Mouse (Mus musculus) neural tube, embryonic 14.5 days (tissue): ENCODE measurements around the gene Tap2. TPM values are rescaled to one million over a fixed set of nuclear protein-coding genes. Genes with fewer than 3 reads are reported as not detected.
A peak's percentile ranks its signal among the peaks of the same experiment; 100 is the strongest.

Experiments
- ATAC-seq: fragments of 200-750 bp; cut with Nextera tagmentation; 2 replicates; pipeline ENCODE4 v1.8.0; 2017; ENCODE audit warnings: low read depth, mild to moderate bottlenecking, moderate TSS enrichment, moderate library complexity
- H3K27ac ChIP-seq: fragments of 300-500 bp; sonication (generic); 2 replicates; pipeline ENCODE4 v1.5.1; 2014; ENCODE audit warnings: low read depth, mild to moderate bottlenecking, control low read depth, low read length, moderate library complexity, mixed read lengths
- H3K27me3 ChIP-seq: fragments of 300-500 bp; sonication (generic); 2 replicates; pipeline ENCODE4 v1.6.1; 2014; ENCODE audit warnings: low read length; ENCODE audit not compliant: control insufficient read depth, insufficient read depth
- H3K36me3 ChIP-seq: fragments of 300-500 bp; sonication (generic); 2 replicates; pipeline ENCODE4 v1.6.1; 2014; ENCODE audit warnings: low read length, mixed read lengths; ENCODE audit not compliant: control insufficient read depth, insufficient read depth
- H3K4me1 ChIP-seq: fragments of 300-500 bp; sonication (generic); 2 replicates; pipeline ENCODE4 v1.6.1; 2014; ENCODE audit warnings: low read length; ENCODE audit not compliant: control insufficient read depth, insufficient read depth
- H3K4me2 ChIP-seq: fragments of 300-500 bp; sonication (generic); 2 replicates; pipeline ENCODE4 v1.6.1; 2014; ENCODE audit warnings: mild to moderate bottlenecking, low read depth, low read length, control low read depth
- H3K4me3 ChIP-seq: fragments of 300-500 bp; sonication (generic); 2 replicates; pipeline ENCODE4 v1.5.1; 2014; ENCODE audit warnings: low read depth, low read length, control low read depth, mixed read lengths
- H3K9ac ChIP-seq: fragments of 300-500 bp; sonication (generic); replicated peaks from 2 replicates; pipeline ENCODE4 v1.6.1; 2014; ENCODE audit warnings: low read depth, mild to moderate bottlenecking, control low read depth, low read length, mixed read lengths
- H3K9me3 ChIP-seq: fragments of 300-500 bp; sonication (generic); 2 replicates; pipeline ENCODE4 v1.6.1; 2016; ENCODE audit warnings: low read length; ENCODE audit not compliant: control insufficient read depth
- WGBS: fragments of 180-500 bp; shearing (Covaris S2); extraction: QIAGEN DNeasy Blood & Tissue Kit; methylation state at CpG from one replicate; pipeline ENCODE4 v1.1.7; 2014; 5-methylcytosine and 5-hydroxymethylcytosine counted together
- polyA plus RNA-seq: library from polyadenylated mRNA; unstranded; fragments of >200 nt; fragmentation: Nextera tagmentation; extraction: Ambion mirVana; gene quantifications from 2 replicates; pipeline ENCODE4 v1.2.1, GENCODE M21; 2014

Gene Tap2
- polyA plus RNA-seq, 1 experiment from 2014 or later, result 0.90 TPM

DNA sequence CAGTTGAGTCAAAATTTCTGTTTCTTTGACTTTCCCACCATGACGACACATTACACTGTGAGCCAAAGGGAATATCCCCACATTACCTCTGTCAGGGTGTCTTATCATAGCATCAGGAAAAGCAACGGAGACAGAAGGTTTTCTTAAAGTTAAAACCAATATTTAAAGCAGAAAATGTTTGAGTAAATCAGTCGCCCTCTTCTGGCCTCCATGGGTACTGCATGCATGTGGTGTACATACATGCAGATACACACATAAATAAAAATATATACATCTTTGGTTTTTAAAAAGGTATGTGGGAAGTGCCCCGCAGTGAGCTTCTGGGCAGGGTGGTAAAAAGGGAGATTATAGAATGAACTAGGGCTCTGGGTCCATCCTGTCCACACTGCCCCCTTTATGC lies 26.1 kb upstream of the Tap2 start:
- no peaks in the 10 kb centered on the region for H3K27me3 ChIP-seq
- H3K9me3 ChIP-seq, result no peaks in the 10 kb centered on the region
- ATAC-seq, result no peak
- H3K27ac ChIP-seq, result no peak overlapping the region
- WGBS, result 76% methylated on average over 4 of the region's 4 CpGs
- no peaks in the 10 kb centered on the region for H3K36me3 ChIP-seq
- H3K9ac ChIP-seq, result no peak overlapping the region
- H3K4me1 ChIP-seq, result no peaks in the 10 kb centered on the region
- H3K4me3 ChIP-seq, result no peak overlapping the region
- H3K4me2 ChIP-seq, result no peak overlapping the region

DNA sequence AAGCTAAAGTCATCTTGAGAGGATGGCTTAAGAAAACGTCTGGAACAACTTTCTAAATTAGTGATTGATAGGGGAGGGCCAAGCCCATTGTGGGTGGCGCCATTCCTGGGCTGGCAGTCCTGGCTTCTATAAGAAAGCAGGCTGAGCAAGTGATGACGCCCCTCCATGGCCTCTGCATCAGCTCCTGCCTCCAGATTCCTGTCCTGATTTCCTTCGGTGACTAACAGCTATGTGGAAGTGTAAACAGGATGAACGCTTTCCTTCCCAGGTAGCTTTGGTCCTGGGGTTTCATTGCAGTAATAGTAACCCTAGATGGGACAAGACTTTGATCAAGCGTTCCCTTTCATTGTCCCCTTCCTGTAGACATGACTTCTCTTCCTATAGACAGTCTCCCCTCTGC lies 24.3 kb upstream of the Tap2 start:
- H3K4me2 ChIP-seq, result no peak overlapping the region
- H3K4me1 ChIP-seq, result no peaks in the 10 kb centered on the region
- H3K27me3 ChIP-seq, result no peaks in the 10 kb centered on the region
- H3K27ac ChIP-seq, result no peak overlapping the region
- no peaks in the 10 kb centered on the region for H3K36me3 ChIP-seq
- no peaks in the 10 kb centered on the region for H3K9me3 ChIP-seq
- H3K4me3 ChIP-seq, result no peak overlapping the region
- ATAC-seq, result no peak
- H3K9ac ChIP-seq, result no peak overlapping the region
- 69% methylated on average over 6 of the region's 6 CpGs for WGBS

DNA sequence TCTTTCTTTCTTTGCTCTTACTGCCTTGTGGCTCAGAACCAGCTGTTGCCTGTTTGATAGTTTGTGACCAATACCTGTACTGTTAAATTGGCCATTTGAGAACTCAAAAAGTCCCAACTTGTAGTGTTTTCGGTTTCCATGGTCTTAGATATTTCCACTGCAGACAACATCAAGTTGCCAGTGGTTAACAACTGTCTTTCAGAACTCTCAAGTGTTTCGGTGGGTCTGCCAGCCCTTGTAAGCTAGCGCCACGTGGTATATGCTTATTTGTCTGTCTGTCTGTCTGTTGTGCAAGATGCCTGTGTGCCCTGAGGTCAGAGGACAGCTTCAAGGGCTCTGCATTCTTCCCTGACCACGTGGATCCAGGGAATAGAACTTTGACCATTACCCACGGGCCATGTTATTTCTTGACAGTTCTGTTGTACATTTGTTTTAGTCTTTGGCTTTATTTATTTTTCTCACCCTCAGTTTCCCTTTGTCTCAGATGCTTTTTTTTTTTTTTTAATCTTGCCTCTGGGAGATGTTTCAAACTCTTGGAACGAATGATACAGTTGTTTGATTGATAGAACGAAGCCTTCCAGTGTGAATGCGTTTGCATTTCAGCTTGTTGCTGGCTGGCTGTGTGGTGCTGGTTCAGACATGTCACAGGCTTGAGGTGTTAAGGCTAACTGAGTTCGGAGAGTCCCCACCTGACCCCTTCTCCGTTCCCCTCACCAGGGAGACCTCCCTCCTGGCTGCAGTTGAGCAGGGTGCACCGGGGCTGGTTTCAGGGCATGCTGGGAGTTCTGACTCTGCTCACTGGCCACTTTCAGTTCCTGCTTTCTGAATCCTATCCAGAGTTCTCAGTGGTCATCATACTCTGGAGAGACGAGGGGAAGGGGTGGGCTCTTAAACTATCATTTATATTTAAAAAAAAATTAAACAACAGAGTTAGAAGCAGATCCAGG lies 23.1 kb upstream of the Tap2 start:
- 74% methylated on average over 13 of the region's 13 CpGs for WGBS
- no peak overlapping the region for H3K4me2 ChIP-seq
- no peaks in the 10 kb centered on the region for H3K27me3 ChIP-seq
- H3K36me3 ChIP-seq, result no peaks in the 10 kb centered on the region
- no peaks in the 10 kb centered on the region for H3K4me1 ChIP-seq
- H3K9me3 ChIP-seq, result no peaks in the 10 kb centered on the region
- no peak overlapping the region for H3K9ac ChIP-seq
- H3K27ac ChIP-seq, result no peak overlapping the region
- no peak for ATAC-seq
- H3K4me3 ChIP-seq, result no peak overlapping the region

- no peak overlapping the region for H3K4me2 ChIP-seq
- H3K27me3 ChIP-seq, result peaks cover 22% of the 10 kb centered on the region
- 75% methylated on average over 15 of the region's 15 CpGs for WGBS
- H3K9ac ChIP-seq, result no peak overlapping the region
- H3K36me3 ChIP-seq, result no peaks in the 10 kb centered on the region
- no peak overlapping the region for H3K4me3 ChIP-seq
- H3K4me1 ChIP-seq, result peaks cover 11% of the 10 kb centered on the region
- no peak for ATAC-seq
- no peaks in the 10 kb centered on the region for H3K9me3 ChIP-seq
- H3K27ac ChIP-seq, result no peak overlapping the region
Measured at GRCm38 (mm10) chr17:34183564-34184219, 19.6 kb upstream of the Tap2 start.

DNA sequence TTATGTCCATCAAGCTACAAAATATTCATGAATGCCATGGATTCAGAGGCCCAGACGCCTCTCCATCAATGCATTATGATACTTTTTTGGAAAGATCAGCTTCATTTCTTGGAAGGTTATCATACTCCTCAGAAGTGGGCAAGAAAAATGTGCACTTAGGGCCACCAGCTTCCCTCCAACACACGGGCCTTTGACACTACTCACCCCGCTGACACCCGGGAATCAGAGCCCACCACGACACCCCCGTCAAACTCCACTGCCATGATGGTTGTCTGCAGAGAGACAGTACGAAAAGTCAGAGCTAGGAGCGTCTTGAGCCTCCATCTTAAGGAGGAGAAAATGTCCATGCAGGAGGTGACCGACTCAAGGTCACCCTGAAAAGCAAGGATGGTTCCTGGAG lies 17.8 kb upstream of the Tap2 start:
- no peaks in the 10 kb centered on the region for H3K36me3 ChIP-seq
- no peak overlapping the region for H3K4me2 ChIP-seq
- no peak overlapping the region for H3K9ac ChIP-seq
- peaks cover 11% of the 10 kb centered on the region for H3K4me1 ChIP-seq
- ATAC-seq, result no peak
- no peak overlapping the region for H3K4me3 ChIP-seq
- WGBS, result 91% methylated on average over 9 of the region's 9 CpGs
- peaks cover 22% of the 10 kb centered on the region for H3K27me3 ChIP-seq
- H3K27ac ChIP-seq, result no peak overlapping the region
- no peaks in the 10 kb centered on the region for H3K9me3 ChIP-seq

- 5% methylated on average over 14 of the region's 14 CpGs for WGBS
- H3K27me3 ChIP-seq, result peaks cover 22% of the 10 kb centered on the region
- no peak overlapping the region for H3K27ac ChIP-seq
- peaks cover 11% of the 10 kb centered on the region for H3K4me1 ChIP-seq
- no peaks in the 10 kb centered on the region for H3K9me3 ChIP-seq
- H3K9ac ChIP-seq, result peak overlapping the region; percentile 41; the same call in 1 of the 2 replicates
- ATAC-seq, result peak; percentile 73
- H3K4me3 ChIP-seq, result peak overlapping the region; percentile 36
- H3K36me3 ChIP-seq, result no peaks in the 10 kb centered on the region
- peak overlapping the region; percentile 66 for H3K4me2 ChIP-seq
Measured at GRCm38 (mm10) chr17:34186885-34187260, 16.5 kb upstream of the Tap2 start.

DNA sequence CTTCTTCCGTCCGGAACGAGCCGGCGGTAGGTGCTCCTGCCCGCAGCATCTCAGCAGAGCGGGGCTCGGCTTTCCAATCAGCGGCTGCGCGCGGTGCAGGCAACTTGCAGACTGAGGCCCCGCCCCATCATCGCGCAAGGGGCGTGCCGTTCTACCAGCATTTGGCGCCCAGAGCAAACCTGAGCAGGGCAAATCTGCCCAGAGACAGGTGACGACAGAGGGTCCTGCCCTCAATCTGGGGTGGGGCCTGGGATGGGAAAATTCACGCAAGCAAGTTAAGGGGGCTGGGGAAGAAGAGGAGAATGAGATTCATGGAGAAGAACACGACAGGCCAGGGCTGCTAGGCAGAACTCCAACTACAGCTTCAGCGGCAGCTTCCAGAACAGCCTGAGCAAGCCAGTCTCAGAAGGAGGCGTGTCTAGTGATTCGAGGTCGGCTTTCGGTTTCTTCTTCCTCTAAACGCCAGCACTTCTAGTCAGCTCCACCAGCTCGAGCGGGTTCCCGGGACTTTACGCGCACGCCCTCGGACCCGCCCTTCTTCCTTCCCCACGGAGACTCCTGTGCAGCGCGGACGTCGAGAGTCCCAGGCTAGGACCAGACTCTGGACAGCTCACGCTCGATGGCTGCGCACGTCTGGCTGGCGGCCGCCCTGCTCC lies 15.9 kb upstream of the Tap2 start, which contains the start of the genes Tap1 and Psmb9:
Gene Tap1 (plus strand): TSS at position 293 of the 656 bp plus-strand sequence.
Gene Psmb9 (minus strand): TSS at position 504 of the 656 bp plus-strand sequence.
- Histone ChIP-seq H3K27ac (no peak within 1 kb of the TSS), H3K27me3 (peaks cover 22% of the 10 kb centered on the region), H3K4me2 (peak within 1 kb of the TSS; percentile 66), H3K36me3 (no peaks in the 10 kb centered on the region), H3K4me3 (peak within 1 kb of the TSS; percentile 36), H3K9me3 (no peaks in the 10 kb centered on the region), H3K4me1 (peaks cover 11% of the 10 kb centered on the region), H3K9ac (peak within 1 kb of the TSS; percentile 41)
- peak; percentile 96 for ATAC-seq
- under 1% methylated on average over 45 of the region's 46 CpGs for WGBS

- Histone ChIP-seq H3K4me3 (peak overlapping the region; percentile 36), H3K4me2 (peak overlapping the region; percentile 66), H3K9ac (peak overlapping the region; percentile 41), H3K4me1 (peaks cover 11% of the 10 kb centered on the region), H3K36me3 (no peaks in the 10 kb centered on the region), H3K27ac (no peak overlapping the region), H3K27me3 (peaks cover 22% of the 10 kb centered on the region), H3K9me3 (no peaks in the 10 kb centered on the region)
- WGBS, result 6% methylated on average over 20 of the region's 20 CpGs
- ATAC-seq, result no peak
Measured at GRCm38 (mm10) chr17:34188010-34188409, 15.3 kb upstream of the Tap2 start.
